Comparison of ENCODE assay signal across 18 mouse cellular contexts in the genomic region with DNA sequence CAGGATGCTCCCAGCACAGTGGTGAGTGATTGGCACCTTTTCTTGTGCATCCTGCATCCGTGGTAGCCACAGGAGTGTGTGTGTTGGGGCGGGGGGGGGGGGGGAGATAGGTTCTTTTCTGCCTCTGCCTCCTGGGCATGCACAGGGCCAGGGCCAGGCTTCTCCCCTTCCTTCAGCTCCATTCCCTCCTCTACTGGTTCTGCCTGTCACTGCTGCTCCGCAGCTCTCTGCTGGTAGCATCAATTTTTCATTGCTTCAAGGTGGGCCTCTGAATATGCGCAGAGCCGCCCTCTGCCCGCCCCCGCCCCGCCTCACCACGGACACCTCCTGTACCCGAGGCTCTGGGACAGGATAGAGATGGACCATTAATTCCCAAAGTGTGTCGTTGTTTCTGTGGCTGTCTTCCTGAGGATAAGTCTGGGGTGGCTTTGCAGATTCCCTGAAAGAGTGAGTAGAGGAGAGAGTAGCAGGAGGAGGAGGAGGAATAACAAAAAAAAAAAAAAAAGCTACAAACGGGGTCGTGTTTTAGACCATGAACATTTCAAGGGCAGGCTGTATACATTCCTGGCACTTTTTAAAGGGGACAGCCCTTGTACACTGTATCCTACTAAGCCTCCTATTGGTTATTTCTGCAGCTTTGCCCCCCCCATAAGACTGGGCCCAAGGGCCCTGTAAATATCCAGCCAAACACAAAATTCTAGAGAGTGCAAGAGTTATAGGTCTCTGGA. TPM values are rescaled to one million over a fixed set of nuclear protein-coding genes. Genes with fewer than 3 reads are reported as not detected.
DNase-seq lines count a peak whose midpoint lies in the region; ATAC-seq and TF ChIP-seq lines count a peak whose summit lies in the region.
"Had no signal": no experiment of that assay in that cellular context is flagged by ENCODE, and none has a peak within 500 bp of the region (broad histone marks: within the 10 kb centered on the region; RNA-seq: fewer than 3 reads in every experiment).

No protein-coding gene starts in this region.

- no peaks in the 10 kb centered on the region for H3K4me1 ChIP-seq in forebrain, postnatal 0 days (ENCODE audit: insufficient read depth)
- H3K4me1 ChIP-seq in forebrain, embryonic 12.5 days: no peaks in the 10 kb centered on the region
- peaks cover 6% of the 10 kb centered on the region for H3K4me1 ChIP-seq in kidney, embryonic 16.5 days (ENCODE audit: insufficient read depth, low read length)
- no peaks in the 10 kb centered on the region for H3K4me1 ChIP-seq in hindbrain, embryonic 16.5 days (ENCODE audit: control insufficient read depth, insufficient read depth, low read depth, low read length)
- H3K4me1 ChIP-seq in neural tube, embryonic 13.5 days (replicated peaks): peaks cover 12% of the 10 kb centered on the region; the same call in 1 of the 2 replicates

- no peak overlapping the region for H3K9ac ChIP-seq in forebrain, postnatal 0 days
- H3K9ac ChIP-seq in forebrain, embryonic 12.5 days: no peak overlapping the region
- H3K9ac ChIP-seq in kidney, embryonic 16.5 days (replicated peaks; ENCODE audit: low read length): no peak overlapping the region
- peak overlapping the region; percentile 14; the same call in 1 of the 2 replicates for H3K9ac ChIP-seq in hindbrain, embryonic 16.5 days (ENCODE audit: low read depth, low read length)
- no peak overlapping the region for H3K9ac ChIP-seq in neural tube, embryonic 13.5 days
- H3K9ac ChIP-seq: liver, embryonic 14.5 days had no signal

- TF ChIP-seq CTCF in forebrain, postnatal 0 days (IDR thresholded peaks at IDR 0.05; ENCODE audit: low read depth): no peak

- no peak overlapping the region for H3K4me3 ChIP-seq in forebrain, postnatal 0 days (ENCODE audit: low read depth, low read length)
- no peak overlapping the region for H3K4me3 ChIP-seq in forebrain, embryonic 12.5 days (replicated peaks)
- no peak overlapping the region for H3K4me3 ChIP-seq in kidney, embryonic 16.5 days (ENCODE audit: low read length)
- no peak overlapping the region for H3K4me3 ChIP-seq in hindbrain, embryonic 16.5 days (ENCODE audit: low read length)
- no peak overlapping the region; the same call in 1 of the 2 replicates for H3K4me3 ChIP-seq in neural tube, embryonic 13.5 days

- H3K27me3 ChIP-seq in forebrain, postnatal 0 days (ENCODE audit: insufficient read depth, low read length): no peaks in the 10 kb centered on the region
- H3K27me3 ChIP-seq in forebrain, embryonic 12.5 days: no peaks in the 10 kb centered on the region
- no peaks in the 10 kb centered on the region for H3K27me3 ChIP-seq in kidney, embryonic 16.5 days (ENCODE audit: insufficient read depth, low read length)
- H3K27me3 ChIP-seq in hindbrain, embryonic 16.5 days (replicated peaks; ENCODE audit: control insufficient read depth, insufficient read depth, low read length): no peaks in the 10 kb centered on the region
- no peaks in the 10 kb centered on the region for H3K27me3 ChIP-seq in neural tube, embryonic 13.5 days
- H3K27me3 ChIP-seq: CH12.LX had no signal

- H3K36me3 ChIP-seq in forebrain, postnatal 0 days (ENCODE audit: insufficient read depth): no peaks in the 10 kb centered on the region
- no peaks in the 10 kb centered on the region for H3K36me3 ChIP-seq in forebrain, embryonic 12.5 days (replicated peaks)
- no peaks in the 10 kb centered on the region for H3K36me3 ChIP-seq in kidney, embryonic 16.5 days (ENCODE audit: insufficient read depth, low read length)
- no peaks in the 10 kb centered on the region for H3K36me3 ChIP-seq in hindbrain, embryonic 16.5 days (ENCODE audit: control insufficient read depth, insufficient read depth, low read length)
- H3K36me3 ChIP-seq in neural tube, embryonic 13.5 days: no peaks in the 10 kb centered on the region

- WGBS in forebrain, postnatal 0 days: 58% methylated on average over 13 of the region's 13 CpGs
- 62% methylated on average over 13 of the region's 13 CpGs for WGBS in forebrain, embryonic 12.5 days
- WGBS in kidney, embryonic 16.5 days: 27% methylated on average over 13 of the region's 13 CpGs
- WGBS in hindbrain, embryonic 16.5 days: 51% methylated on average over 12 of the region's 13 CpGs
- WGBS in neural tube, embryonic 13.5 days: 34% methylated on average over 13 of the region's 13 CpGs

- H3K27ac ChIP-seq in forebrain, postnatal 0 days (ENCODE audit: low read depth, low read length): no peak overlapping the region
- no peak overlapping the region for H3K27ac ChIP-seq in forebrain, embryonic 12.5 days
- no peak overlapping the region for H3K27ac ChIP-seq in kidney, embryonic 16.5 days (ENCODE audit: low read length)
- no peak overlapping the region for H3K27ac ChIP-seq in hindbrain, embryonic 16.5 days (ENCODE audit: low read depth, low read length)
- H3K27ac ChIP-seq in neural tube, embryonic 13.5 days (replicated peaks): no peak overlapping the region
- H3K27ac ChIP-seq: liver, embryonic 14.5 days had no signal

- no peak overlapping the region for H3K4me2 ChIP-seq in forebrain, postnatal 0 days (ENCODE audit: low read depth)
- no peak overlapping the region for H3K4me2 ChIP-seq in forebrain, embryonic 12.5 days
- H3K4me2 ChIP-seq in kidney, embryonic 16.5 days (replicated peaks; ENCODE audit: low read depth, low read length): peak overlapping the region; percentile 31; the same call in 1 of the 2 replicates
- H3K4me2 ChIP-seq in hindbrain, embryonic 16.5 days (ENCODE audit: low read length): no peak overlapping the region
- peak overlapping the region; percentile 24; the same call in 1 of the 2 replicates for H3K4me2 ChIP-seq in neural tube, embryonic 13.5 days

- peak; percentile 42 for ATAC-seq in forebrain, postnatal 0 days
- no peak for ATAC-seq in forebrain, embryonic 12.5 days (ENCODE audit: low FRiP score)
- peak; percentile 59 for ATAC-seq in kidney, embryonic 16.5 days (ENCODE audit: low FRiP score, low TSS enrichment)
- ATAC-seq in hindbrain, embryonic 16.5 days: peak; percentile 73
- peak; percentile 47; the same call in 1 of the 2 replicates for ATAC-seq in neural tube, embryonic 13.5 days (ENCODE audit: low read depth)
- ATAC-seq: intestine, postnatal 0 days had no signal

- no peak for DNase-seq in forebrain, postnatal 0 days
- DNase-seq in kidney, postnatal 4 days: no peak
- DNase-seq in heart, postnatal 4 days: no peak
- DNase-seq: adrenal gland, postnatal 10 days; cerebellum, adult 11 months; cerebellum, postnatal 14 days; gastrocnemius, postnatal 14 days; heart, postnatal 14 days; retina, postnatal 1 day; right cerebral cortex, postnatal 4 days; thymus, postnatal 25 days had no signal

- no peaks in the 10 kb centered on the region for H3K9me3 ChIP-seq in forebrain, postnatal 0 days (ENCODE audit: low read length)
- H3K9me3 ChIP-seq in forebrain, embryonic 12.5 days: no peaks in the 10 kb centered on the region
- H3K9me3 ChIP-seq in kidney, embryonic 16.5 days (ENCODE audit: low read length): no peaks in the 10 kb centered on the region
- no peaks in the 10 kb centered on the region for H3K9me3 ChIP-seq in hindbrain, embryonic 16.5 days (ENCODE audit: control insufficient read depth, low read length)
- H3K9me3 ChIP-seq in neural tube, embryonic 13.5 days: no peaks in the 10 kb centered on the region

RNA-seq across cellular contexts. Expression of gene Sub1, which starts 21.1 kb away (rescaled TPM):
- 187 TPM in 2 replicates for total RNA-seq in forebrain, postnatal 0 days (2014; rRNA removed)
- polyA plus RNA-seq in forebrain, postnatal 0 days (2015; fragmentation: Nextera tagmentation; extraction: Ambion mirVana): 618 and 740 TPM in 2 replicates
- 666 and 676 TPM in 2 replicates for polyA plus RNA-seq in forebrain, embryonic 12.5 days (2016; fragmentation: Nextera tagmentation; extraction: Ambion mirVana)
- 625 and 637 TPM in 2 replicates for polyA plus RNA-seq in kidney, embryonic 16.5 days (2015; fragmentation: Nextera tagmentation; extraction: Ambion mirVana)
- 474 and 502 TPM in 2 replicates for polyA plus RNA-seq in hindbrain, embryonic 16.5 days (2015; fragmentation: Nextera tagmentation; extraction: Ambion mirVana)
- polyA plus RNA-seq in neural tube, embryonic 13.5 days (2015; fragmentation: Nextera tagmentation; extraction: Ambion mirVana): 666 and 672 TPM in 2 replicates
- 100 to 1,000 TPM; 183 to 198 TPM for total RNA-seq in heart, postnatal 4 days (2021)

Comparison
In these comparisons a context has a peak if more than half of its experiments do, and no peak if none do; other contexts are left out.
1. H3K4me2 ChIP-seq: peak in kidney, embryonic 16.5 days (single experiment) and neural tube, embryonic 13.5 days (single experiment); none in forebrain, postnatal 0 days (single experiment), forebrain, embryonic 12.5 days (single experiment) and hindbrain, embryonic 16.5 days (single experiment).